Mouse (Mus musculus) CH12.LX (cell line): ENCODE measurements around the gene P3h3. TPM values are rescaled to one million over a fixed set of nuclear protein-coding genes. Genes with fewer than 3 reads are reported as not detected.

Experiments
- DNase-seq: peaks from one replicate; pipeline ENCODE4 v3.0.0-alpha.2; 2013; ENCODE audit errors: extremely low read depth
- H3K27ac ChIP-seq: 2 replicates; pipeline ENCODE4 v1.5.1; 2012; ENCODE audit warnings: low read depth, mild to moderate bottlenecking, control low read depth, moderate library complexity; ENCODE audit not compliant: insufficient read depth
- H3K27me3 ChIP-seq: replicated peaks from 2 replicates; pipeline ENCODE3; 2012; ENCODE audit warnings: inconsistent platforms
- H3K36me3 ChIP-seq, 2 experiments: replicated peaks in 1 of 2; 2 replicates each; pipeline versions ENCODE3 to v1.6.1; 2012; ENCODE audit warnings: inconsistent platforms in 1 of 2, low read length in 1 of 2, mild to moderate bottlenecking in 1 of 2, mixed read lengths in 1 of 2, moderate library complexity in 1 of 2; ENCODE audit not compliant: control insufficient read depth in 1 of 2, insufficient read depth in 1 of 2
- H3K4me1 ChIP-seq, 2 experiments: 2 replicates each; pipeline ENCODE4 v1.6.1; 2012; ENCODE audit warnings: inconsistent platforms in 1 of 2, moderate library complexity in 1 of 2; ENCODE audit not compliant: insufficient read depth in 2 of 2, control insufficient read depth in 1 of 2
- H3K4me2 ChIP-seq: 2 replicates; pipeline ENCODE4 v1.6.1; 2012; ENCODE audit warnings: low read depth, mild to moderate bottlenecking, control low read depth; ENCODE audit not compliant: poor library complexity, insufficient read depth, severe bottlenecking
- H3K4me3 ChIP-seq, 3 experiments: fragments of 150-350 bp in 1 of 3; sonication (generic) in 1 of 3; replicated peaks in 1 of 3; 2 replicates each; pipeline versions ENCODE3 to v1.5.1; 2011 to 2012; ENCODE audit warnings: low read depth in 2 of 3, low read length in 2 of 3, mild to moderate bottlenecking in 2 of 3, moderate library complexity in 2 of 3, control low read depth in 1 of 3, improper control_type of control experiment in 1 of 3, inconsistent platforms in 1 of 3, mixed read lengths in 1 of 3; ENCODE audit not compliant: poor library complexity in 1 of 3
- H3K79me2 ChIP-seq: replicated peaks from 2 replicates; pipeline ENCODE4 v1.6.1; 2012; ENCODE audit warnings: mild to moderate bottlenecking, moderate library complexity; ENCODE audit not compliant: control insufficient read depth, poor library complexity, insufficient read depth, severe bottlenecking; ENCODE audit errors: extremely low read depth
- H3K9ac ChIP-seq: 2 replicates; pipeline ENCODE4 v1.6.1; 2012; ENCODE audit warnings: low read depth, mild to moderate bottlenecking, control low read depth, moderate library complexity; ENCODE audit not compliant: insufficient read depth
- H3K9me3 ChIP-seq: replicated peaks from 2 replicates; pipeline ENCODE3; 2012; ENCODE audit warnings: low read length, inconsistent platforms, mixed read lengths
- BHLHE40 ChIP-seq: IDR thresholded peaks from 2 replicates; pipeline ENCODE4 v1.6.1; 2011; ENCODE audit warnings: mild to moderate bottlenecking, low read depth, low read length, improper control_type of control experiment
- CHD1 ChIP-seq: IDR thresholded peaks from 2 replicates; pipeline ENCODE4 v1.6.1; 2012; ENCODE audit warnings: low read depth, low read length, improper control_type of control experiment, inconsistent platforms
- ELF1 ChIP-seq: IDR thresholded peaks from 2 replicates; pipeline ENCODE4 v1.6.1; 2014; ENCODE audit warnings: low read depth, mild to moderate bottlenecking, inconsistent platforms, low read length, improper control_type of control experiment
- HCFC1 ChIP-seq: IDR thresholded peaks from 2 replicates; pipeline ENCODE4 v1.6.1; 2012; ENCODE audit warnings: low read depth, mild to moderate bottlenecking, inconsistent platforms, low read length, improper control_type of control experiment
- IRF4 ChIP-seq: IDR thresholded peaks from 2 replicates; pipeline ENCODE4 v1.6.1; 2014; ENCODE audit warnings: low read depth, mild to moderate bottlenecking, inconsistent platforms, low read length, improper control_type of control experiment
- JUND ChIP-seq: conservative IDR thresholded peaks from 2 replicates; pipeline ENCODE4 v1.6.1; 2011; ENCODE audit warnings: low read depth, low read length, improper control_type of control experiment
- MAX ChIP-seq: IDR thresholded peaks from 2 replicates; pipeline ENCODE4 v1.6.1; 2011; ENCODE audit warnings: low read length, improper control_type of control experiment
- MAZ ChIP-seq: IDR thresholded peaks from 2 replicates; pipeline ENCODE4 v1.6.1; 2012; ENCODE audit warnings: low read depth, mild to moderate bottlenecking, inconsistent platforms, low read length, improper control_type of control experiment, moderate library complexity
- MEF2A ChIP-seq: IDR thresholded peaks from 2 replicates; pipeline ENCODE4 v1.6.1; 2014; ENCODE audit warnings: low read depth, mild to moderate bottlenecking, inconsistent platforms, low read length, improper control_type of control experiment, borderline replicate concordance
- MYC ChIP-seq: IDR thresholded peaks from 2 replicates; pipeline ENCODE4 v1.6.1; 2011; ENCODE audit warnings: low read depth, mild to moderate bottlenecking, improper control_type of control experiment, low read length
- POLR2A ChIP-seq: IDR thresholded peaks from 2 replicates; pipeline ENCODE4 v1.6.1; 2011; ENCODE audit warnings: low read depth, mild to moderate bottlenecking, improper control_type of control experiment, low read length
- POLR2AphosphoS2 ChIP-seq: IDR thresholded peaks from 2 replicates; pipeline ENCODE4 v1.6.1; 2011; ENCODE audit warnings: low read depth, low read length, improper control_type of control experiment
- RAD21 ChIP-seq: IDR thresholded peaks from 2 replicates; pipeline ENCODE4 v1.6.1; 2011; ENCODE audit warnings: low read depth, mild to moderate bottlenecking, low read length, improper control_type of control experiment, moderate library complexity
- UBTF ChIP-seq: IDR thresholded peaks from 2 replicates; pipeline ENCODE4 v1.6.1; 2012; ENCODE audit warnings: low read depth, mild to moderate bottlenecking, inconsistent platforms, low read length, improper control_type of control experiment, moderate library complexity
- dilution Hi-C: fragments of 300-500 bp; cut with MboI; formaldehyde crosslinking; loops from 2 replicates; pipeline ENCODE4 v1.14.3; 2020; ENCODE audit warnings: low sequenced_read_pairs; ENCODE audit not compliant: extremely low pct_unique_long_range_greater_than_20kb, extremely low pct_ligation_motif_present
- in situ Hi-C: fragments of 300-500 bp; cut with MboI; formaldehyde crosslinking; loops from 3 replicates; pipeline ENCODE4 v1.14.3; 2019; ENCODE audit warnings: low sequenced_read_pairs, low pct_ligation_motif_present, low pct_unique_long_range_greater_than_20kb, mixed read lengths
- polyA plus RNA-seq: library from polyadenylated mRNA; unstranded; fragments of >175 nt; gene quantifications from 2 replicates; pipeline ENCODE4 v1.2.1, GENCODE M21; 2012; ENCODE audit warnings: low read depth; ENCODE audit not compliant: insufficient read length
- total RNA-seq, 2 experiments: library from RNA; depleted of rRNA; stranded (reverse); fragments of 300-350 nt in 1 of 2; fragments of >200 nt in 1 of 2; gene quantifications; 2 replicates each; pipeline ENCODE4 v1.2.3; 2012 to 2014

The P3h3 gene
- total and polyA plus RNA-seq, 3 experiments: 0.31 to 0.34 TPM; not detected in 1

DNA sequence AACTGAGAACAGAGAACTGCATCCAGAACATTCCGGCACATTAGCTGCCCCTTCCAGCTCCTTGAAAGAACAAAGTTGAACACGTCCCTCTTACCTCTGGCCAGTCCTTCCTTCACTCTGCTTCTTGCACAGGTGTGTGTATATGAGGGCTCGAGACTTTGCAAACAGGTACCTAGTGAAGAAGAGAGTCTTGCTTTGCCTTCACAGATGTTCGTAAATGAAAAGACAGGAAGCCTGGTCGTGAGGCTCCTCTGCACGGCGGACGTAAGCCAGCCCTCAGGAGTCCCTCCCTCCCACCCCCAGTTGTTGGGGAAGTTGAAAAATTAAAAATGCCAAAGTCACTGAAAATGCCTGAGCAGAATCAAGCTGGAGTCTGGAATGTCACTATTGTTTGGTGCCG is 30.4 kb upstream of the P3h3 start, which contains the start of gene Cd4:
Cd4 (minus strand) TSS at position 236 of the 400 bp plus-strand sequence.
- no peak within 1 kb of the TSS for H3K4me2 ChIP-seq
- TF ChIP-seq POLR2AphosphoS2: no peak
- TF ChIP-seq POLR2A: no peak
- no peak for TF ChIP-seq MYC
- no peak for TF ChIP-seq MAX
- TF ChIP-seq JUND: no peak
- TF ChIP-seq RAD21: no peak
- no peak for TF ChIP-seq UBTF
- TF ChIP-seq IRF4: no peak
- TF ChIP-seq, all 38 proteins: peak for 0
- dilution Hi-C loops (no loop called here), in situ Hi-C loops (no loop called here)
- Histone ChIP-seq H3K79me2 (no peaks in the 10 kb centered on the region), H3K9ac (no peak within 1 kb of the TSS), H3K9me3 (peaks cover 3% of the 10 kb centered on the region), H3K4me3 (no peak within 1 kb of the TSS), H3K4me1 (peaks cover 2 to 24% of the 10 kb centered on the region in 2 experiments; a peak in 3 of 4 replicates), H3K27me3 (no peaks in the 10 kb centered on the region), H3K27ac (no peak within 1 kb of the TSS), H3K36me3 (no peaks in the 10 kb centered on the region)
- DNase-seq: no peak

GRCm38 (mm10) chr6:124885956-124886381 is 28.4 kb upstream of the P3h3 start:
- Histone ChIP-seq H3K36me3 (no peaks in the 10 kb centered on the region), H3K4me2 (no peak overlapping the region)
- TF ChIP-seq BHLHE40 (no peak), ELF1 (no peak), MEF2A (no peak), POLR2AphosphoS2 (no peak), HCFC1 (no peak), IRF4 (no peak), CHD1 (no peak), MAZ (no peak), MAX (no peak)
- TF ChIP-seq, all 38 proteins: peak for 0
- H3K4me1 ChIP-seq: peaks cover 2 to 10% of the 10 kb centered on the region in 2 experiments; a peak in 3 of 4 replicates
- no peak overlapping the region for H3K4me3 ChIP-seq
- in situ Hi-C loops (no loop called here), dilution Hi-C loops (no loop called here)
- H3K79me2 ChIP-seq: no peaks in the 10 kb centered on the region
- peaks cover 3% of the 10 kb centered on the region for H3K9me3 ChIP-seq
- H3K27ac ChIP-seq: no peak overlapping the region
- no peaks in the 10 kb centered on the region for H3K27me3 ChIP-seq
- no peak overlapping the region for H3K9ac ChIP-seq
- no peak for DNase-seq
